Mouse (Mus musculus) ES-E14 (cell line): ENCODE measurements around the gene Amdhd2.

Source experiments
- CHD2 ChIP-seq: IDR thresholded peaks from 2 replicates; pipeline ENCODE4 v1.6.1; 2014; ENCODE audit warnings: mild to moderate bottlenecking, low read depth, low read length, inconsistent platforms
- MAFK ChIP-seq: IDR thresholded peaks from 2 replicates; pipeline ENCODE4 v1.6.1; 2014; ENCODE audit warnings: mild to moderate bottlenecking, low read depth, low read length, inconsistent platforms; ENCODE audit not compliant: insufficient read depth

- no peak for TF ChIP-seq CHD2
- no peak for TF ChIP-seq MAFK
Measured at GRCm38 (mm10) chr17:24131570-24131969, 32.0 kb downstream of the Amdhd2 start.
